Mouse (Mus musculus) MEL (cell line): ENCODE results near the gene Gm1113.

Experiments
- CTCF ChIP-seq, 3 experiments: IDR thresholded peaks in 2 of 3; conservative IDR thresholded peaks in 1 of 3; 2 replicates each; pipeline ENCODE4 v1.5.1; 2011 to 2012; ENCODE audit warnings: low read length in 3 of 3, low read depth in 2 of 3, mild to moderate bottlenecking in 2 of 3, improper control_type of control experiment in 1 of 3, inconsistent platforms in 1 of 3, mixed read lengths in 1 of 3, moderate library complexity in 1 of 3; ENCODE audit not compliant: control insufficient read depth in 1 of 3, insufficient read depth in 1 of 3, poor library complexity in 1 of 3, severe bottlenecking in 1 of 3
- EP300 ChIP-seq, 2 experiments: IDR thresholded peaks; 2 replicates each; pipeline ENCODE4 v1.6.1; 2011; ENCODE audit warnings: improper control_type of control experiment in 2 of 2, low read length in 2 of 2, low read depth in 1 of 2, mild to moderate bottlenecking in 1 of 2
- MAZ ChIP-seq: IDR thresholded peaks from 2 replicates; pipeline ENCODE4 v1.6.1; 2012; ENCODE audit warnings: low read depth, mild to moderate bottlenecking, inconsistent platforms, low read length, improper control_type of control experiment
- MYB ChIP-seq: IDR thresholded peaks from 2 replicates; pipeline ENCODE4 v1.6.1; 2011; ENCODE audit warnings: mild to moderate bottlenecking, low read depth, low read length, improper control_type of control experiment
- MYC ChIP-seq: IDR thresholded peaks from 2 replicates; pipeline ENCODE4 v1.6.1; 2011; ENCODE audit warnings: low read depth, mild to moderate bottlenecking, low read length, improper control_type of control experiment, moderate library complexity
- NRF1 ChIP-seq: IDR thresholded peaks from 2 replicates; pipeline ENCODE4 v1.6.1; 2014; ENCODE audit warnings: low read depth, mild to moderate bottlenecking, inconsistent platforms, low read length, improper control_type of control experiment, moderate library complexity; ENCODE audit not compliant: poor library complexity, insufficient read depth, severe bottlenecking
- POLR2A ChIP-seq, 2 experiments: IDR thresholded peaks; 2 replicates each; pipeline ENCODE4 v1.6.1; 2011 to 2012; ENCODE audit warnings: low read length in 2 of 2, mild to moderate bottlenecking in 2 of 2, control low read depth in 1 of 2, improper control_type of control experiment in 1 of 2, low read depth in 1 of 2, moderate library complexity in 1 of 2; ENCODE audit not compliant: control insufficient read depth in 1 of 2, insufficient read depth in 1 of 2, poor library complexity in 1 of 2
- ZKSCAN1 ChIP-seq: IDR thresholded peaks from 2 replicates; pipeline ENCODE4 v1.6.1; 2012; ENCODE audit warnings: low read depth, mild to moderate bottlenecking, inconsistent platforms, low read length, improper control_type of control experiment, moderate library complexity

DNA sequence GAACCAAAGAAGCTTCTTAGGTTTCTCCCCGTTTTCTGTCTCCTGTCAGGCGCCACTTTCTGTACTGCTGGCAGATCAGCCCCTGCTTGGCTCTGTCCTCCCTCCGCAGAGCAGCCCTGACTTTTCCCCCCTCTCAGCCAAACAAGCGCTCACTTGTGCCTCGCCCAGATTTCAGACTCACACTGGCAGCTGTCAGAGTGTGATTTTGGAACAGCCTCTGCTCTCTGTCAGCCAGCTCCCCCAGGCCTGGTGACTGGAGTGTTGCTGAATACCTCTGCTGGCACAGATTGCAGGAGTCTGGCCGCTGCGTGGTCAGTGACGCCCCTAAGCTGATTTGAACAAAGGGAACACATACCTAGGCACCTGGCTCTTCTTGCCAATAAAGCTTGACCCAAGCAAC lies 9.8 kb downstream of the Gm1113 start:
- TF ChIP-seq MYC (no peak), MAZ (no peak), ZKSCAN1 (no peak), EP300 (IDR thresholded peaks at IDR 0.05; ENCODE audit: low read depth in 1 of 2, low read length in 2 of 2) (no peak), POLR2A (IDR thresholded peaks at IDR 0.05; ENCODE audit: control insufficient read depth in 1 of 2, insufficient read depth in 1 of 2, low read depth in 1 of 2, low read length in 2 of 2, poor library complexity in 1 of 2) (no peak), MYB (no peak), CTCF (IDR thresholded peaks at IDR 0.05 in 2 of 3, conservative IDR thresholded peaks at IDR 0.05 in 1 of 3; ENCODE audit: control insufficient read depth in 1 of 3, insufficient read depth in 1 of 3, low read depth in 2 of 3, low read length in 3 of 3, poor library complexity in 1 of 3, severe bottlenecking in 1 of 3) (no peak), NRF1 (no peak)
